Mouse (Mus musculus): ENCODE measurements around the gene Sh3kbp1.

DNA sequence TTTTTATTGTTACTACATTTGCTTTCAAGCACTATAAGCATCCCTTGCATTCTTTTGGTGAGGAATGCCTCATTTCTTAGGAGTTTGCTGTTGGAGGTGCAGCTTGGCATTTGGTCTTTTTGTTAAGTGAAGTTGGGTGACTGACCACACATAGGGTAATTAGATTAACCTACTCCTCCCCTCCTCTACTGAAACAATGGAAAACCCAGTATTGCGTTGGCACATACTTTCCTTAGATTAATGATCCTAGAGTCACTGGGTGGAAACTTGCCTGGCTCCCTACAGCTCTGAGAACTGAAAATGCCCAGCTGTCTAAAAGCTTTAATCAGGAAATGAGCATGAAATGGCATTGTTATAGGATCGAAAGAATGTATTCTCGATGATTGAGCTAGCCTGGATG, 117.5 kb downstream of the Sh3kbp1 start:
- TF ChIP-seq CTCF (IDR thresholded peaks at IDR 0.05; ENCODE audit: borderline replicate concordance, insufficient read depth, low read depth, low read length) (no peak), POLR2A (IDR thresholded peaks at IDR 0.05; ENCODE audit: borderline replicate concordance, insufficient read depth, low read length) (no peak)

Measured in cerebellum, adult 2 months (tissue).